Mouse (Mus musculus) cortical plate, adult 2 months (tissue): Measurements from ENCODE around the gene Ly6g6e. TPM values are rescaled to one million over a fixed set of nuclear protein-coding genes. Genes with fewer than 3 reads are reported as not detected.

Experiments used
- H3K27ac ChIP-seq: fragments of 200-500 bp; 2 replicates; pipeline ENCODE4 v1.5.1; 2012; ENCODE audit warnings: low read length, control low read depth, inconsistent platforms; ENCODE audit not compliant: insufficient read depth
- H3K4me1 ChIP-seq: fragments of 200-500 bp; 2 replicates; pipeline ENCODE4 v1.6.1; 2011; ENCODE audit warnings: low read length; ENCODE audit not compliant: control insufficient read depth, insufficient read depth
- H3K4me3 ChIP-seq: fragments of 200-500 bp; 2 replicates; pipeline ENCODE4 v1.5.1; 2011; ENCODE audit warnings: mild to moderate bottlenecking, low read length, control low read depth; ENCODE audit not compliant: insufficient read depth
- CTCF ChIP-seq: fragments of 200-500 bp; IDR thresholded peaks from 2 replicates; pipeline ENCODE4 v1.5.1; 2011; ENCODE audit warnings: mild to moderate bottlenecking, control low read depth, low read length; ENCODE audit not compliant: insufficient read depth; ENCODE audit errors: extremely low read depth
- POLR2A ChIP-seq: fragments of 200-500 bp; IDR thresholded peaks from 2 replicates; pipeline ENCODE4 v1.6.1; 2011; ENCODE audit warnings: mild to moderate bottlenecking, low read length, control low read depth; ENCODE audit not compliant: insufficient read depth; ENCODE audit errors: extremely low read depth
- polyA plus RNA-seq: library from polyadenylated mRNA; depleted of rRNA; stranded (reverse); fragments of >200 nt; gene quantifications from 2 replicates; pipeline ENCODE4 v1.2.3, GENCODE M21; 2012

Gene Ly6g6e
- polyA plus RNA-seq, 1 experiment, result 5.5 TPM

GRCm38 (mm10) chr17:35039121-35039873 lies 37.4 kb upstream of the Ly6g6e start:
- H3K4me3 ChIP-seq, result no peak overlapping the region
- H3K4me1 ChIP-seq, result no peaks in the 10 kb centered on the region
- H3K27ac ChIP-seq, result no peak overlapping the region
- no peak for TF ChIP-seq CTCF
- TF ChIP-seq POLR2A, result no peak

GRCm38 (mm10) chr17:35043794-35044193 lies 32.9 kb upstream of the Ly6g6e start:
- Histone ChIP-seq H3K27ac (no peak overlapping the region), H3K4me3 (no peak overlapping the region), H3K4me1 (no peaks in the 10 kb centered on the region)
- TF ChIP-seq CTCF (no peak), POLR2A (no peak)

- H3K27ac ChIP-seq, result no peak overlapping the region
- H3K4me1 ChIP-seq, result no peaks in the 10 kb centered on the region
- H3K4me3 ChIP-seq, result no peak overlapping the region
- no peak for TF ChIP-seq CTCF
- no peak for TF ChIP-seq POLR2A
Measured at GRCm38 (mm10) chr17:35044904-35045806, 31.5 kb upstream of the Ly6g6e start.

GRCm38 (mm10) chr17:35045807-35046680 lies 30.7 kb upstream of the Ly6g6e start:
- Histone ChIP-seq H3K4me1 (no peaks in the 10 kb centered on the region), H3K4me3 (peak overlapping the region; percentile 19), H3K27ac (no peak overlapping the region)
- TF ChIP-seq CTCF (no peak), POLR2A (no peak)

GRCm38 (mm10) chr17:35046681-35047455 lies 29.8 kb upstream of the Ly6g6e start, which contains the start of gene Msh5:
TSS of gene Msh5 (minus strand) at chr17:35046745.
- TF ChIP-seq CTCF (no peak), POLR2A (no peak)
- no peaks in the 10 kb centered on the region for H3K4me1 ChIP-seq
- H3K4me3 ChIP-seq, result peak within 1 kb of the TSS; percentile 19
- H3K27ac ChIP-seq, result no peak within 1 kb of the TSS

GRCm38 (mm10) chr17:35047688-35048087 lies 29.0 kb upstream of the Ly6g6e start:
- no peak for TF ChIP-seq POLR2A
- TF ChIP-seq CTCF, result no peak
- H3K27ac ChIP-seq, result no peak overlapping the region
- H3K4me3 ChIP-seq, result no peak overlapping the region
- no peaks in the 10 kb centered on the region for H3K4me1 ChIP-seq

GRCm38 (mm10) chr17:35048149-35048931 lies 28.4 kb upstream of the Ly6g6e start:
- TF ChIP-seq POLR2A (no peak), CTCF (no peak)
- Histone ChIP-seq H3K4me3 (no peak overlapping the region), H3K4me1 (no peaks in the 10 kb centered on the region), H3K27ac (no peak overlapping the region)

GRCm38 (mm10) chr17:35048932-35049440 lies 27.7 kb upstream of the Ly6g6e start:
- no peak overlapping the region for H3K27ac ChIP-seq

More at GRCm38 (mm10) chr17:35048932-35049440, 27.7 kb upstream of the Ly6g6e start:
- no peak overlapping the region for H3K4me3 ChIP-seq
- no peaks in the 10 kb centered on the region for H3K4me1 ChIP-seq
- no peak for TF ChIP-seq POLR2A
- no peak for TF ChIP-seq CTCF
